Mouse (Mus musculus): ENCODE results near the gene Sbf1. TPM values are rescaled to one million over a fixed set of nuclear protein-coding genes. Genes with fewer than 3 reads are reported as not detected.
A peak's percentile ranks its signal among the peaks of the same experiment; 100 is the strongest.

The Sbf1 gene
- total RNA-seq, 4 experiments from 2014 or later, result 230 to 240 (median 238) TPM

- DNase-seq (ENCODE audit: low spot score in 2 of 2), result no peak
Observed at GRCm38 (mm10) chr15:89321264-89321663, 6.2 kb upstream of the Sbf1 start.

- DNase-seq (ENCODE audit: low spot score in 2 of 2), result no peak
Observed at GRCm38 (mm10) chr15:89316146-89316545, 1.0 kb upstream of the Sbf1 start.

- no peak for DNase-seq (ENCODE audit: low spot score in 2 of 2)
Observed at GRCm38 (mm10) chr15:89314511-89315189, 461 bp downstream of the Sbf1 start.

GRCm38 (mm10) chr15:89314107-89314506 lies 1.0 kb downstream of the Sbf1 start:
- no peak for DNase-seq (ENCODE audit: low spot score in 2 of 2)

GRCm38 (mm10) chr15:89313359-89313758 lies 1.8 kb downstream of the Sbf1 start:
- no peak for DNase-seq (ENCODE audit: low spot score in 2 of 2)

- DNase-seq (ENCODE audit: low spot score in 2 of 2), result peak in 1 of 2 experiments; percentile 86
Observed at GRCm38 (mm10) chr15:89309962-89310498, 5.1 kb downstream of the Sbf1 start.

GRCm38 (mm10) chr15:89308406-89309139 lies 6.5 kb downstream of the Sbf1 start:
- DNase-seq (ENCODE audit: low spot score in 2 of 2), result no peak

- peak in 1 of 2 experiments; percentile 8 for DNase-seq (ENCODE audit: low spot score in 2 of 2)
Observed at GRCm38 (mm10) chr15:89307461-89307860, 7.7 kb downstream of the Sbf1 start.

- no peak for DNase-seq (ENCODE audit: low spot score in 2 of 2)
Observed at GRCm38 (mm10) chr15:89305966-89306365, 9.1 kb downstream of the Sbf1 start.

- DNase-seq (ENCODE audit: low spot score in 2 of 2), result no peak
Observed at GRCm38 (mm10) chr15:89300600-89300999, 14.5 kb downstream of the Sbf1 start.

- DNase-seq (ENCODE audit: low spot score in 2 of 2), result no peak
Observed at GRCm38 (mm10) chr15:89300180-89300579, 14.9 kb downstream of the Sbf1 start.

GRCm38 (mm10) chr15:89297695-89298094 lies 17.4 kb downstream of the Sbf1 start:
- DNase-seq (ENCODE audit: low spot score in 2 of 2), result no peak

- no peak for DNase-seq (ENCODE audit: low spot score in 2 of 2)
Observed at GRCm38 (mm10) chr15:89296465-89296864, 18.6 kb downstream of the Sbf1 start.

- no peak for DNase-seq (ENCODE audit: low spot score in 2 of 2)
Observed at GRCm38 (mm10) chr15:89295580-89296165, 19.4 kb downstream of the Sbf1 start.

GRCm38 (mm10) chr15:89293778-89294177 lies 21.3 kb downstream of the Sbf1 start:
- no peak for DNase-seq (ENCODE audit: low spot score in 2 of 2)

GRCm38 (mm10) chr15:89292795-89293194 lies 22.3 kb downstream of the Sbf1 start:
- no peak for DNase-seq (ENCODE audit: low spot score in 2 of 2)

GRCm38 (mm10) chr15:89291521-89291920 lies 23.6 kb downstream of the Sbf1 start:
- no peak for DNase-seq (ENCODE audit: low spot score in 2 of 2)

- no peak for DNase-seq (ENCODE audit: low spot score in 2 of 2)
Observed at GRCm38 (mm10) chr15:89289455-89289854, 25.7 kb downstream of the Sbf1 start.

GRCm38 (mm10) chr15:89288227-89288767 lies 26.8 kb downstream of the Sbf1 start:
- no peak for DNase-seq (ENCODE audit: low spot score in 2 of 2)

- DNase-seq (ENCODE audit: low spot score in 2 of 2), result no peak
Observed at GRCm38 (mm10) chr15:89286582-89286981, 28.5 kb downstream of the Sbf1 start.

- no peak for DNase-seq (ENCODE audit: low spot score in 2 of 2)
Observed at GRCm38 (mm10) chr15:89286114-89286513, 29.0 kb downstream of the Sbf1 start.

- DNase-seq (ENCODE audit: low spot score in 2 of 2), result no peak
Observed at GRCm38 (mm10) chr15:89285478-89285877, 29.6 kb downstream of the Sbf1 start.

All from left cerebral cortex, adult 8-10 months (tissue).